Mouse (Mus musculus) c-Kit-positive CD71-positive TER-119-negative erythroid progenitor cells, embryonic 14.5 days (primary cell): Measurements from ENCODE around the gene Exoc7.

Experiments used
- DNase-seq: peaks from one replicate; pipeline ENCODE4 v3.0.0-alpha.2; 2013; ENCODE audit warnings: low read depth

The Exoc7 gene

DNA sequence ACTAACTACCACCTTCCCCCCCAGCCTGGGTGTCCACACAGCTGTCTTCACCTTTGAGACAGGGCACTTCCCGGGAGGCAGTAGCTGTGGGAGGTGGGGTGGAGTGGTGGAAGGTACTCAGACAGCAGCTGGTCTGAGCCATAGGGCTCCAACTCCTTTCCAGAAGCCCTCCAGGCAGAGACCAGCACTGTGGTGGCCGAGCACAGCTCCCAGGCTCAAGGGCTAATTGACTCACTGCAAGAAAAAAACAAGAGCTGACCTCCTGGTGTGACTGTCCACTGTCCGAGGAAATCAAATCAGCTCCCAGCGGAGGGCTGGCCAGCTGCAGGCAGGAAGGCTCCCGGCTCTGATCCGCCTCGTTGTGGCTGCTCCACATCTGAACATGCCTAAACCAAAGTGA, 67.2 kb downstream of the Exoc7 start:
- no peak for DNase-seq
